Mouse (Mus musculus) liver, embryonic 16.5 days (tissue): ENCODE results near the gene Xylt2. TPM values are rescaled to one million over a fixed set of nuclear protein-coding genes. Genes with fewer than 3 reads are reported as not detected.

Source experiments
- polyA plus RNA-seq: library from polyadenylated mRNA; unstranded; fragments of >200 nt; fragmentation: Nextera tagmentation; extraction: Ambion mirVana; gene quantifications from 2 replicates; pipeline ENCODE4 v1.2.1, GENCODE M21; 2015

Gene Xylt2
- polyA plus RNA-seq, 1 experiment from 2014 or later, result 2.6 TPM

Other genes starting within 250 kb of the Xylt2 start
- 1.9 TPM in 2 replicates for gene Cacna1g, start 203.3 kb downstream of the Xylt2 start, polyA plus RNA-seq
- gene Spata20, start 191.3 kb downstream of the Xylt2 start, polyA plus RNA-seq, result not detected in 2 replicates
- gene Epn3, start 177.5 kb downstream of the Xylt2 start, polyA plus RNA-seq, result 0.08 TPM in 1 of 2 replicates, not detected in the other
- gene Mycbpap, start 155.8 kb downstream of the Xylt2 start, polyA plus RNA-seq, result 0.30 TPM in 1 of 2 replicates, not detected in the other
- gene Rsad1, start 128.3 kb downstream of the Xylt2 start, polyA plus RNA-seq, result 1.0 and 1.3 TPM in 2 replicates
- 0.05 and 0.08 TPM in 2 replicates for gene Chad, start 112.5 kb downstream of the Xylt2 start, polyA plus RNA-seq
- 1.4 and 1.5 TPM in 2 replicates for gene Acsf2, start 75.6 kb downstream of the Xylt2 start, polyA plus RNA-seq
- 78.4 and 82.0 TPM in 2 replicates for gene Lrrc59, start 47.7 kb downstream of the Xylt2 start, polyA plus RNA-seq
- 55.7 and 56.6 TPM in 2 replicates for gene Mrpl27, start 23.7 kb downstream of the Xylt2 start, polyA plus RNA-seq
- gene Eme1, start 23.6 kb downstream of the Xylt2 start, polyA plus RNA-seq, result 10.4 and 11.6 TPM in 2 replicates
- gene Gm11541, start 27.0 kb upstream of the Xylt2 start, polyA plus RNA-seq, result not detected in 2 replicates
- gene Cdc34b, start 64.3 kb upstream of the Xylt2 start, polyA plus RNA-seq, result not detected in 2 replicates
- gene Tmem92, start 105.2 kb upstream of the Xylt2 start, polyA plus RNA-seq, result not detected in 2 replicates